Mouse (Mus musculus) liver, embryonic 14.5 days (tissue): ENCODE measurements at regions not wholly inside any gene's neighbourhood (a gene's known extent, or its start where the extent isn't known, plus 50 kb on each side); places are given as distances from the start of the nearest gene placed in this dataset.

Experiments
- ATAC-seq: fragments of 200-750 bp; cut with Nextera tagmentation; 2 replicates; pipeline ENCODE4 v1.8.0; 2017; ENCODE audit warnings: moderate number of reproducible peaks, mild to moderate bottlenecking, moderate library complexity; ENCODE audit not compliant: insufficient read depth
- DNase-seq, 3 experiments: peaks; one replicate each; pipeline ENCODE4 v3.0.0-alpha.2; 2012 to 2013; ENCODE audit warnings: low read depth in 3 of 3, low spot score in 3 of 3
- H3K27ac ChIP-seq: fragments of 300-500 bp; sonication (generic); 2 replicates; pipeline ENCODE4 v1.5.1; 2014; ENCODE audit warnings: moderate library complexity, mild to moderate bottlenecking, control low read depth, inconsistent platforms
- H3K27me3 ChIP-seq: fragments of 300-500 bp; sonication (generic); 2 replicates; pipeline ENCODE4 v1.6.1; 2014; ENCODE audit warnings: mild to moderate bottlenecking, low read length, moderate library complexity; ENCODE audit not compliant: control insufficient read depth, insufficient read depth
- H3K36me3 ChIP-seq: fragments of 300-500 bp; sonication (generic); replicated peaks from 2 replicates; pipeline ENCODE4 v1.6.1; 2014; ENCODE audit warnings: low read depth; ENCODE audit not compliant: control insufficient read depth, insufficient read depth
- H3K4me1 ChIP-seq, 2 experiments: fragments of 200-500 bp in 1 of 2; fragments of 300-500 bp in 1 of 2; sonication (generic) in 1 of 2; replicated peaks; 2 replicates each; pipeline ENCODE4 v1.6.1; 2012 to 2014; ENCODE audit warnings: antibody characterized with exemption in 1 of 2, inconsistent platforms in 1 of 2, low read length in 1 of 2; ENCODE audit not compliant: control insufficient read depth in 2 of 2, insufficient read depth in 2 of 2
- H3K4me2 ChIP-seq: fragments of 300-500 bp; sonication (generic); 2 replicates; pipeline ENCODE4 v1.6.1; 2014; ENCODE audit warnings: low read depth, mild to moderate bottlenecking, control low read depth, moderate library complexity
- H3K4me3 ChIP-seq, 2 experiments: fragments of 200-500 bp in 1 of 2; fragments of 300-500 bp in 1 of 2; sonication (generic) in 1 of 2; 2 replicates each; pipeline ENCODE4 v1.5.1; 2012 to 2014; ENCODE audit warnings: low read depth in 2 of 2, low read length in 2 of 2, mild to moderate bottlenecking in 2 of 2, control low read depth in 1 of 2, inconsistent platforms in 1 of 2, moderate library complexity in 1 of 2; ENCODE audit not compliant: insufficient read depth in 1 of 2
- H3K9ac ChIP-seq: fragments of 300-500 bp; sonication (generic); replicated peaks from 2 replicates; pipeline ENCODE4 v1.6.1; 2014; ENCODE audit warnings: mild to moderate bottlenecking, control low read depth, moderate library complexity
- H3K9me3 ChIP-seq: fragments of 300-500 bp; sonication (generic); 2 replicates; pipeline ENCODE4 v1.6.1; 2016; ENCODE audit warnings: low read length, mixed read lengths; ENCODE audit not compliant: control insufficient read depth
- CTCF ChIP-seq: IDR thresholded peaks from 2 replicates; pipeline ENCODE4 v1.5.1; 2016; ENCODE audit warnings: antibody characterized with exemption, low read depth, control low read depth
- EP300 ChIP-seq: IDR thresholded peaks from 2 replicates; pipeline ENCODE4 v1.6.1; 2016; ENCODE audit warnings: antibody characterized with exemption, low read depth
- WGBS: fragments of 180-500 bp; shearing (Covaris S2); extraction: QIAGEN DNeasy Blood & Tissue Kit; methylation state at CpG from one replicate; pipeline ENCODE4 v1.1.7; 2014; ENCODE audit not compliant: insufficient replicate concordance; 5-methylcytosine and 5-hydroxymethylcytosine counted together

DNA sequence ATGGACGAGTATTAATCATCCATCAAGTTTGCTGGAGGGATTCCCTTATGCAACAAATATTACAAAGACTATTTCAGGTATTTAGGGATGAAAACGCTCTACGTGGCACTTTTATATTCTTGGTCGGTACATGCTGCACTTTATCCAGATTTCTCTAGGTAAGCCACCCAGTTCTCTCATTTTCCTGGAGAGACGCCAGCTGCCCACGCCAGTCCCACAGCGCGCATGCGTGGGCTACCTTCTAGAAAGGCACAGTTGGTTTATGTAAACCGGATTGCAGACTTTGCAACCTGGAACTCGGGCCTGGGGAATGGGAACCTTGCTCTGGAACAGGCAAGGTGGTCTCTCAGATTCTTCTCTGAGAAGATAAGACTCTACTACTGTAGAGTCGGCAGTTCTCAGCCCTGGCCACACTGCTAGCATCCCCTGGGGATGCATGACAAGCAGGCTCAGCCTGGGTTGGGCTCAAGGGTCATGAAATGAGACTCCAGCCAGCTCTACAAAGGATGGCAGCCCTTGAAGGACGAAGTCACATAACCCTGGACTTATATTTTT is 265.0 kb downstream of the Etnk1 start:
- Histone ChIP-seq H3K27me3 (no peaks in the 10 kb centered on the region), H3K9me3 (no peaks in the 10 kb centered on the region), H3K36me3 (no peaks in the 10 kb centered on the region), H3K4me2 (no peak overlapping the region), H3K4me3 (no peak overlapping the region), H3K4me1 (no peaks in the 10 kb centered on the region), H3K27ac (no peak overlapping the region), H3K9ac (no peak overlapping the region)
- DNase-seq = no peak
- no peak for ATAC-seq
- WGBS = 64% methylated on average over 13 of the region's 13 CpGs
- no peak for TF ChIP-seq EP300
- TF ChIP-seq CTCF = no peak

DNA sequence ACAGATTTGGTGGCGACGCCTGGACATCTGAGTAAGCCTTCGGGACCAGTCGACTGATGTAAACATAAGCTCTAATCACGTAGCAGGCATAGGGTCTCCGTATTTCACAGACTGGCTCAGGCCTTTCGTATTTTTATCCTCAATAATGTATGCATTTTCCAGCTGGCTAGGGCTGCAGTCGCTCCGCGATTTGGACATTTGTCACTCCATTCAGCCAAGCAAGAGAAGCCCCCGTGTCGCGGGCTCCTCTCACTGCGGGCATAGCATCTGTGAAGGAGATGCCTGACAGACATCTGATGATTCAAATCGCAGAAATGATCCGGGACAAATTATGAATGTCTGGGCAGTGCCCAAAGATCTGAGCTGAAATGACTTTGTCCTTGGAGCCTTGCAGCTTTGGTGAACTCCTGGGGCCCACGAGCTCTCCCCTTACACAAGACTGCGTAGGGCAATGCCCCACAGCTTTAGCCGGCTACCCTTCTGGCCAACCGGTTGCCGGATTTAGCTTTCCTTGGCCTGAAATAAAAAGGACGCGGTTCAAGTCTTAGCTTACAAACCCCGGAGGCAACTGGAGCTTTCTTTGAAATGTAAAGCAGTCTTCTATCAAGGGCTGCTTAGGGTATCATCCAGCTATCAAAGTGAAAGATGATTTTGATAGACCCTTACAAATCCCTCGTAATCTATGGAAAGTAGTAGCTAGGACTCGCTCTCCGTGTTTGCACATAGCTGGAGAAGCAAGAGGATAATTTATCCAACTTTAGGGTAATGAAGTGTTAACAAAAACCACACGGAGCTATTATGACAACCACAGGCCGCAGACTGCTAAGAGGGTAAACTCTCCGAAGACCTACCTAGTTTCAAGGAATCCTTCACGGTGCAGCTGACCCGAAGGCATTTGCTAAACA is 270.6 kb downstream of the Etnk1 start:
- DNase-seq (no peak), ATAC-seq (no peak)
- H3K4me1 ChIP-seq = no peaks in the 10 kb centered on the region
- no peak overlapping the region for H3K27ac ChIP-seq
- no peak overlapping the region for H3K9ac ChIP-seq
- no peaks in the 10 kb centered on the region for H3K9me3 ChIP-seq
- no peaks in the 10 kb centered on the region for H3K27me3 ChIP-seq
- H3K4me2 ChIP-seq = no peak overlapping the region
- WGBS = 78% methylated on average over 32 of the region's 32 CpGs
- H3K36me3 ChIP-seq = no peaks in the 10 kb centered on the region
- TF ChIP-seq EP300 (no peak), CTCF (no peak)
- no peak overlapping the region for H3K4me3 ChIP-seq

DNA sequence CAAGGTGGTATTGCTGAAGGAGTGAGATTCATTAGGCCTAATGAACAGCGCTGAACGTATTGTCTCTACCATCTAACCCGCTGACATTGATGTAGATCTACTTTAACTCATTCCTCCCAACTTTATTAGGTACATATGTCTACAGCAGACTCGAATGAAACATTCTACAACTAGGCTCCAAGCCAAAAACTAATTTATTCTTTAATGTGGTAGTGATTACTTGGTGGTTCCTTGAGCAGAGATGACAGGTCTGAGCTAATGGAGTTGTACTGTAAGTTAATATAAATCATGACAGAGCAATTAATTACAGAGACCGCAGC is 271.2 kb downstream of the Etnk1 start:
- no peaks in the 10 kb centered on the region for H3K4me1 ChIP-seq
- DNase-seq (no peak), ATAC-seq (no peak)
- no peak overlapping the region for H3K27ac ChIP-seq
- 72% methylated on average over 5 of the region's 5 CpGs for WGBS
- H3K4me2 ChIP-seq = no peak overlapping the region
- no peaks in the 10 kb centered on the region for H3K9me3 ChIP-seq
- TF ChIP-seq EP300 (no peak), CTCF (no peak)
- H3K36me3 ChIP-seq = no peaks in the 10 kb centered on the region
- no peak overlapping the region for H3K9ac ChIP-seq
- H3K27me3 ChIP-seq = no peaks in the 10 kb centered on the region
- H3K4me3 ChIP-seq = no peak overlapping the region

DNA sequence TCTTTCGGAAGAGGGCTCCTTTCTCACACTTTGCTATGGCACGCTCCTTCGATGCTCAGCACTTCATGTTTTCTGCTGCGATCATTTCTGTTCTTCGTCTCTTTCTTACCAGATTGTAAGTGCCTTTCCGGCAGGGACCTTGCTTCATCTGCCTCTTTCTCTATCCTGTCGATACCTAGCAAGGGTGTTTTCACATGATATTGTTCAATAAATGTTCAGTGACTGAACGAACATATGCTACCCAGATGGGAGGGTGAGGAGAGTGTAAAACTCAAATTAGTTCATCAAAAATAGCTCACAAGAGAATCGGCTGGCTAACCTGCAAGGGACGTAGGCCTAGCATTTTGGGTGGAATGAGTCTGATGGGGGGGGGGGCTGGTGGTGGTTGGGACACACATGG is 272.5 kb downstream of the Etnk1 start:
- WGBS = 72% methylated on average over 10 of the region's 10 CpGs
- Histone ChIP-seq H3K4me3 (no peak overlapping the region), H3K27me3 (no peaks in the 10 kb centered on the region), H3K27ac (no peak overlapping the region), H3K4me1 (no peaks in the 10 kb centered on the region), H3K36me3 (no peaks in the 10 kb centered on the region), H3K9ac (no peak overlapping the region), H3K9me3 (no peaks in the 10 kb centered on the region), H3K4me2 (no peak overlapping the region)
- no peak for ATAC-seq
- DNase-seq = no peak
- TF ChIP-seq EP300 (no peak), CTCF (no peak)

DNA sequence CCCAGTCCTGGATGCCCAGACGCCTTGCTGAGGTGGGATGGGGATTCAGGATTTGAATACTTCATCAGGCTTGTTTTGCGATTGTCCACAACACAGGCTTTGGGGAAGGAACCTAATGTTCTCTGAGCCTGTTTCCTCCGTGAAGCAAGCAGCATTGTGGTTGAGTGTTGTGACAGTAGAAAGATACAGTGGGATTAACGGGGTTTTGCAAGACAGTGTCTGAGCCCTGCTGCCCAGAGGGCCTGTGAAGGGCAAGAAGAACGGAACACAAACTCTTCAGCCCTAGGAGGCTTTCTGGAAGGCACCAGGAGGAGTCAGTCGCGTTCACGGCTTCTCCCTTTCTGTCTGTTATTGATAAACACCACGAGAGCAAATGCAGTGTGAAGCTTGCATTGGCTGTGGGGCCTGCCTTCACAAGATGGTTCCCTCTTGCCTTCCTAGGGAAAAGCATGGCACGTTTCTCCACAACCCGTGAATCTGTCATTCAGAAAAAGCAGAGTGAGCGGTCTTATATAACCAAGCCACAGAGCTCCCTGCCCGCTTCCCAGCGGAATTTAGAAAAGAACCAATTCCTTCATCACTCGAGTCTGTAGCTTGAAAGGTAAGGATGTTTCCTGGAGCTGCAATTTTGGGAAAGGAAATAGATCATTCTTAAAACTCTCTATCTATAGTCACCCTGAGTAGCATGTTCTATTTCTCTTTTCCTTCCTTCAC is 273.4 kb downstream of the Etnk1 start:
- no peak overlapping the region for H3K4me2 ChIP-seq
- no peak for TF ChIP-seq EP300
- no peak for TF ChIP-seq CTCF
- no peaks in the 10 kb centered on the region for H3K4me1 ChIP-seq
- H3K9me3 ChIP-seq = no peaks in the 10 kb centered on the region
- WGBS = 59% methylated on average over 15 of the region's 15 CpGs
- H3K4me3 ChIP-seq = no peak overlapping the region
- ATAC-seq = no peak
- no peaks in the 10 kb centered on the region for H3K36me3 ChIP-seq
- no peak overlapping the region for H3K27ac ChIP-seq
- no peaks in the 10 kb centered on the region for H3K27me3 ChIP-seq
- H3K9ac ChIP-seq = no peak overlapping the region
- DNase-seq = no peak
